Mouse (Mus musculus) midbrain, embryonic 12.5 days (tissue): ENCODE measurements at regions not wholly inside any gene's neighbourhood (a gene's known extent, or its start where the extent isn't known, plus 50 kb on each side); places are given as distances from the start of the nearest gene placed in this dataset.

Experiments used
- ATAC-seq: fragments of 200-750 bp; cut with Nextera tagmentation; 2 replicates; pipeline ENCODE4 v1.8.0; 2017; ENCODE audit warnings: low read depth, moderate TSS enrichment, moderate library complexity; ENCODE audit not compliant: low FRiP score
- H3K27ac ChIP-seq: fragments of 300-500 bp; sonication (generic); replicated peaks from 2 replicates; pipeline ENCODE4 v1.5.1; 2016; ENCODE audit warnings: mild to moderate bottlenecking
- H3K27me3 ChIP-seq: fragments of 300-500 bp; sonication (generic); 2 replicates; pipeline ENCODE4 v1.6.1; 2016; ENCODE audit warnings: mild to moderate bottlenecking
- H3K36me3 ChIP-seq: fragments of 300-500 bp; sonication (generic); 2 replicates; pipeline ENCODE4 v1.6.1; 2016
- H3K4me1 ChIP-seq: fragments of 300-500 bp; sonication (generic); 2 replicates; pipeline ENCODE4 v1.6.1; 2016
- H3K4me2 ChIP-seq: fragments of 300-500 bp; sonication (generic); replicated peaks from 2 replicates; pipeline ENCODE4 v1.6.1; 2016; ENCODE audit warnings: mild to moderate bottlenecking, moderate library complexity
- H3K4me3 ChIP-seq: fragments of 300-500 bp; sonication (generic); 2 replicates; pipeline ENCODE4 v1.5.1; 2016; ENCODE audit warnings: mild to moderate bottlenecking
- H3K9ac ChIP-seq: fragments of 300-500 bp; sonication (generic); replicated peaks from 2 replicates; pipeline ENCODE4 v1.6.1; 2016; ENCODE audit warnings: mild to moderate bottlenecking, moderate library complexity
- H3K9me3 ChIP-seq: fragments of 300-500 bp; sonication (generic); 2 replicates; pipeline ENCODE4 v1.6.1; 2016; ENCODE audit warnings: mild to moderate bottlenecking
- WGBS: fragments of 180-500 bp; shearing (Covaris S2); methylation state at CpG from one replicate; pipeline ENCODE4 v1.1.7; 2016; 5-methylcytosine and 5-hydroxymethylcytosine counted together

DNA sequence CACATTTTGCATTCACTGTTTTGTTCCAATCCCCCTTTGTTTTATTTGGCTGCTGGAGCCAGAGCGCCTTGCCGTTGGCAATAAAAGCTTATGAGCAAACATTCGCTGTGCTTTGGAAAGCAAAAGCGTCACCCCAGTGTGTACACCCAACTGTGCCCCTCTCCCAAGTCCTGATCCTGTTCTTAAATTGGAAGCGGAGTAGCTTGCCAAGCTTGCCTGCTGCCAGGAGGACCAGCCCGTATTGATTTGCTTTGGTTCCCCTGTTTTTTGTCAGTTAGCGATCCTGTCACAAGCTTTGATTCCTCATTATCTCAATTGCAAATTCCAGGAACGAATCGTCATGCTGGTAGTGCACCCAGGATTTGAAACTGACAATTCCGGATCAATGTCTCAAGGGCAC lies 917.5 kb downstream of the Olfm4 start:
- Histone ChIP-seq H3K4me2 (peak overlapping the region; percentile 36), H3K36me3 (no peaks in the 10 kb centered on the region), H3K4me1 (peaks cover 3% of the 10 kb centered on the region; the same call in 1 of the 2 replicates), H3K4me3 (peak overlapping the region; percentile 19), H3K27ac (peak overlapping the region; percentile 60), H3K9me3 (no peaks in the 10 kb centered on the region), H3K9ac (no peak overlapping the region), H3K27me3 (no peaks in the 10 kb centered on the region)
- WGBS, result 42% methylated on average over 10 of the region's 10 CpGs
- ATAC-seq, result peak; percentile 66

DNA sequence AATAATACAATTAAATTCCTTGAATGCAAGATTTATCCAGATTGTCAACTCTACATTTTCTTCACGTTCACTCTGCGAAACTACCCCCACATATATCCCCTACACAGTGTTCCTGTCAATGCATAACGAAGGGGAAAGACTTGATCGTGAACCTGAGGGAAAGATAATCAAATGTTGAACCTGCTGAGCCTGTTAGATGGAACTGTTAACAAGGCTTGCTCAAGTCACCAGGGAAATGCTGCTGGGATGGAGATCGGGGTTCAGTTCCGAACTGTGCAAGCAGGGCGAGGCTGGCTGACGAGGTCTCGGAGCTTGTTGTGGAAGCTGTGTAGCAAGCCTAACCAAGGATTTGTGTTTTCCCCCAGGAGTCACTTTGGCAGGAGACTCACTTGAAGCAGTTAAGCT lies 917.9 kb downstream of the Olfm4 start:
- no peaks in the 10 kb centered on the region for H3K36me3 ChIP-seq
- H3K4me2 ChIP-seq, result peak overlapping the region; percentile 36
- no peaks in the 10 kb centered on the region for H3K9me3 ChIP-seq
- H3K4me3 ChIP-seq, result peak overlapping the region; percentile 19
- ATAC-seq, result peak; percentile 38; the same call in 1 of the 2 replicates
- H3K27me3 ChIP-seq, result no peaks in the 10 kb centered on the region
- peak overlapping the region; percentile 60; the same call in 1 of the 2 replicates for H3K27ac ChIP-seq
- WGBS, result 63% methylated on average over 9 of the region's 9 CpGs
- H3K9ac ChIP-seq, result no peak overlapping the region
- peaks cover 3% of the 10 kb centered on the region; the same call in 1 of the 2 replicates for H3K4me1 ChIP-seq

DNA sequence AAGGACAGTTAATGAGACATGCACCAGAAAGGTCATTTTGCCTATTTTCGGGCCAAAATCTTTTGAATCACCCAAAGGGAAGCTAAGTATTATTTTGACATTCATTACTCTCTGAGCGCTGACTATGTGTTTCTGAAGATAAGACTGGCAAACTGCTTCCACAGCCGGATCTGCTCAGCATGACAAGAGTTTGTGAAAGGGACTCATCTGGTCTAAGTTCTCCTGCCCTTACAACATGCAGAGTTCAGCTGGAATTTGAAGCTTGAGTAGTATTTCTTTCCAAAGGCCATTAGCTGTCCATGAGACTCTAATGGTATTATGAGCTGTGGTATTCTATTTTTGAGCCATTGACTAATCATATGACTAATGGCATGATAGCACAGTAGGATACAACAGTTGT lies 932.1 kb downstream of the Olfm4 start:
- Histone ChIP-seq H3K27me3 (no peaks in the 10 kb centered on the region), H3K9ac (no peak overlapping the region), H3K9me3 (no peaks in the 10 kb centered on the region), H3K4me3 (no peak overlapping the region), H3K4me2 (no peak overlapping the region), H3K27ac (no peak overlapping the region), H3K4me1 (no peaks in the 10 kb centered on the region), H3K36me3 (no peaks in the 10 kb centered on the region)
- ATAC-seq, result no peak
- 80% methylated on average over 3 of the region's 3 CpGs for WGBS

DNA sequence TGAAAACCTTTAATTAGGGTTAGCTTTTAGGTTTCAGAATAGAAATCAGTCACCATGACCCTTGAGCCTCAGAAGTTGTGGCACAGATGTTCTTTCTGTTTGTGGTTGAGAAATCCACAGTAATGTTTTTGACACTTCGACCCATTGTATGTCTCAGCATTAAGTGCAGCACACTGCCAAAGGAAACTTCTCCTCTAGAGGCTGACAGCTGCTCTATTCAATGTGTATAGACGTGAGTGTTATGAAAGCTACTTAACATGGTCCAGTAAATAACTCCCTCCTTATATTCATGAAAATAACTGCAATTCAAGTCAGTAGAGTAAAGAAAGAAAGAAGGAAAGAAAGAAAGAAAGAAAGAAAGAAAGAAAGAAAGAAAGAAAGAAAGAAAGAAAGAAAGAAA lies 939.9 kb downstream of the Olfm4 start:
- Histone ChIP-seq H3K4me3 (no peak overlapping the region), H3K9ac (no peak overlapping the region), H3K4me2 (no peak overlapping the region), H3K4me1 (no peaks in the 10 kb centered on the region), H3K27me3 (no peaks in the 10 kb centered on the region), H3K36me3 (no peaks in the 10 kb centered on the region), H3K9me3 (no peaks in the 10 kb centered on the region), H3K27ac (no peak overlapping the region)
- 47% methylated on average over 2 of the region's 2 CpGs for WGBS
- ATAC-seq, result no peak

DNA sequence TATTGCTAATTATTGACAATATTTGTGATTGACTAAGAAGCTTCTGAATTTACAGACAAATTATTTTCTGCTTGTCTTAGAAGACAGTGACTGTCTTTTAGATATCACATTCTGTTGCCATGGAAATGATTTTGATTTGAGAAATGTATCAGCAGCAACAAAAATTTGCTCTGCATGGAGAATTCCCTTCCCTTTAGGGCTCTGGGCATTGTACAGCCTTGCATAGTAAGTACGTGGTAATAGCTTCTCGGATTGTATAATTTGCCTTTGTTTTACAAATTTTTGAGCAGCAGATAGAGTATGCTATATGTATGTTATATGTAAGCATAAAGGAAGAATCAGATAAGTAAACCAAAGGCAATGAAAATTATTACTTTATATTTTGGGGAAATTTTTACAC lies 976.1 kb downstream of the Olfm4 start:
- H3K9ac ChIP-seq, result no peak overlapping the region
- no peak overlapping the region for H3K27ac ChIP-seq
- H3K4me2 ChIP-seq, result no peak overlapping the region
- no peaks in the 10 kb centered on the region for H3K27me3 ChIP-seq
- no peaks in the 10 kb centered on the region for H3K36me3 ChIP-seq
- H3K9me3 ChIP-seq, result no peaks in the 10 kb centered on the region
- ATAC-seq, result no peak
- WGBS, result 91% methylated on average over 2 of the region's 2 CpGs
- H3K4me3 ChIP-seq, result no peak overlapping the region
- H3K4me1 ChIP-seq, result no peaks in the 10 kb centered on the region

DNA sequence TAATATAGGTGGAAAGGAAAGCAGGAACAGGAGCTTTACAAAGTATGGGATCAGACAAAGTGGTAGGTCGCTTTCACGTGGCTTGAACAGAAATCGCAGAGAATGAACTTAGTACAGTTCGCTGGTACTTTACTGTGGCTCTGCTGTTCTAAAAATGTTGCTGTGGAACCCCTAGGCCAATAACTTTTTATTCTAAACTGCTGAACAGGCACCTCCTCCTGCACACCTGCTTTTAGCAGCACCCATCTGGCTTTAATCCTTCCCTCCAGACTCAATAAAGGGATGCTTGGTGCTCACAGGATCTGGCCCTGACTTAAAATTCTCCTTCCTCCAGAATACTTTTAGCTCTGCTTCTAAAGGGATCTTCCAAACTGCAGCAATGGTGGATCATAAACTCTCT lies 991.9 kb downstream of the Olfm4 start:
- WGBS, result 84% methylated on average over 4 of the region's 4 CpGs
- no peak overlapping the region for H3K9ac ChIP-seq
- H3K4me2 ChIP-seq, result no peak overlapping the region
- H3K27ac ChIP-seq, result no peak overlapping the region
- no peak overlapping the region for H3K4me3 ChIP-seq
- no peaks in the 10 kb centered on the region for H3K4me1 ChIP-seq
- H3K27me3 ChIP-seq, result no peaks in the 10 kb centered on the region
- H3K36me3 ChIP-seq, result no peaks in the 10 kb centered on the region
- H3K9me3 ChIP-seq, result no peaks in the 10 kb centered on the region
- ATAC-seq, result no peak

DNA sequence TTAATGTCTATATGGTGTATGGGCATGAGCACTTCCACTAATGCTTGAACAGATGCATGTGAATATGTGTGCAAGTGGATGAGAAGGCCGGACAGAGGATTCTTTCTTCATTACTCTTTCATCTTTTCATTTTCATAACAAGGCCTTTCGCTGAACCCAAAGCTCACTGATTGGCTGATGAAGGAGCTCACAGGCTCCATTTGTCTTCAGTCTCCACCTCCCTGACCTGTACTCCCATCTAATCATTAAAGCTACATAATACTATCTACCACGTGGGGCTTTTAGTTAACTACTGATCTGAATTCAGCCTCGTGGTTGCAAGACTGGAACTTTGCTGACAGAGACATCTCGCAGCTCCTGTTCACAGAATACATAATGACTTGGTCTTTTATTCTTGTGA lies 992.8 kb downstream of the Olfm4 start:
- Histone ChIP-seq H3K27ac (no peak overlapping the region), H3K27me3 (no peaks in the 10 kb centered on the region), H3K4me3 (no peak overlapping the region), H3K4me2 (no peak overlapping the region), H3K9me3 (no peaks in the 10 kb centered on the region), H3K36me3 (no peaks in the 10 kb centered on the region), H3K9ac (no peak overlapping the region), H3K4me1 (no peaks in the 10 kb centered on the region)
- ATAC-seq, result peak; percentile 30; the same call in 1 of the 2 replicates
- WGBS, result 44% methylated on average over 5 of the region's 5 CpGs

DNA sequence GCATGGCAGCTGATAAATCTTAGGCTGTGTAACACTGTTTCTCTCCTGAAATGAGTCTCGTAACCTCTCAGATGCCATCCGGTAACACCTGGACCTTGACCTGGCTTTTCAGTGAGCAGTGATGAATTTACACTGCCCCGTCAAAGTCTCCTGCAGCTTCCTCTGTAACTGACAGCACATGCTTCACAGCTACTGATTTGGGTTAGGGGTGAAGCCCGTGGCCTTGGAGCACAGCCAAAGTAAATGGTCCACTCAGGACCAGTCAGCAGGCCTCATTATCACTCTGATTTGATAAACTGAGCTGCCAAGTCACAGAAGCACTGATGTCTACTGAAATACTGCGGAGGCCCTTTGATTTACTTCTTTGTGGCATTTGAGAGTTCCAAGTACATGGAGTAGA lies 995.6 kb downstream of the Olfm4 start:
- ATAC-seq, result no peak
- no peaks in the 10 kb centered on the region for H3K9me3 ChIP-seq
- no peaks in the 10 kb centered on the region for H3K36me3 ChIP-seq
- no peaks in the 10 kb centered on the region for H3K27me3 ChIP-seq
- WGBS, result 81% methylated on average over 5 of the region's 5 CpGs
- no peak overlapping the region for H3K9ac ChIP-seq
- no peak overlapping the region for H3K27ac ChIP-seq
- no peak overlapping the region for H3K4me3 ChIP-seq
- H3K4me1 ChIP-seq, result no peaks in the 10 kb centered on the region
- H3K4me2 ChIP-seq, result no peak overlapping the region

DNA sequence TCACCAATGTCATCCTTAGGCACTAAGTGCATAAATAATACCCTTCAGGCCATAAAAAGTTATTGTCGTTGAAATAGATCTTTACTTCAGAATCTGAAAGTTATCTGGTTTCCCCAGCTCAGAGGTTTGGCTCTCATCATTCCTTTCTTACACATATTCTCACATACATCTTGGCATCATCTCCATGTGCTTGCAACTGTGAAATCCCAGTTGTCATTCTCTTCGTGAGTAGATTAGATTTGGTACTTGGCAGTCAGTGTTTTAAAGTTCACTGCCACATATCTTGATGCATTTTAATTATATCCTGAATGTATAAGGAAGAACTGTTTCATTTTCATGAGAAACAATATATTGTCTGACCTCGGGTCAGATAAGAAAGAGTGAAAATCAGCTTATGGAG lies 1006.3 kb downstream of the Olfm4 start:
- Histone ChIP-seq H3K36me3 (no peaks in the 10 kb centered on the region), H3K4me3 (no peak overlapping the region), H3K27me3 (no peaks in the 10 kb centered on the region), H3K27ac (no peak overlapping the region), H3K9me3 (no peaks in the 10 kb centered on the region), H3K4me1 (peaks cover 5% of the 10 kb centered on the region), H3K4me2 (no peak overlapping the region), H3K9ac (no peak overlapping the region)
- no peak for ATAC-seq
- 41% methylated on average over 3 of the region's 3 CpGs for WGBS

DNA sequence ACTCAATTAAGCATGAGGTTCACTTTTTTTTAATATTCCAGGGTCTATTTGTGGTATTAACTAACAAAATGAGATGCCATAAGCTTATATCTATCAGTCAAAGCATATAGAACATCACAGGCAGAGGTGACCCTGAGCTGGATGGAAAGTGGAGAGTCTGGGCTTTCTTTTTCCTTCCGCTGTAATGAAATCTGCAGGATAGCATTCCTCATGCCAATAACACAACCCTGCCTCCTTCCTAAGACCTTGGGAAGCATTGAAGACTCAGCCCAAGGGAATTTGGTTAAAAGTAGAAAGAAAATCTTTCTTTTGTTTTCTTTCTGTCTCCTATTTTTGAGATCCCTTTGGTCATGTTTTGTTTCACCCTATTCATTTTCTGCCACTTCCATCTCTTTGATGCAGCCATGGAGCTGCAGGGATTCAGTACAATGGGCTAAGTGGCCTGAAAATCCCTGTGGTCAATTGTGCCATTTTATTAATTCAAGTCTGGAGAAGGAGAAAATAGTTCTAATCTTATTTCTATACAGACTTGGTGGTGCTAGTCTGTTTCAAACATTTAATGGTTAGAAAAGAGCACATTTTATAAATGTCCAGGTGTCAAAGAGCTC lies 1006.9 kb downstream of the Olfm4 start:
- no peaks in the 10 kb centered on the region for H3K27me3 ChIP-seq
- no peak overlapping the region for H3K4me3 ChIP-seq
- 8% methylated on average over 1 of the region's 1 CpGs for WGBS
- H3K9me3 ChIP-seq, result no peaks in the 10 kb centered on the region
- H3K9ac ChIP-seq, result no peak overlapping the region
- no peak overlapping the region for H3K27ac ChIP-seq
- H3K4me1 ChIP-seq, result peaks cover 5% of the 10 kb centered on the region
- peak; percentile 56; the same call in 1 of the 2 replicates for ATAC-seq
- no peaks in the 10 kb centered on the region for H3K36me3 ChIP-seq
- H3K4me2 ChIP-seq, result no peak overlapping the region

DNA sequence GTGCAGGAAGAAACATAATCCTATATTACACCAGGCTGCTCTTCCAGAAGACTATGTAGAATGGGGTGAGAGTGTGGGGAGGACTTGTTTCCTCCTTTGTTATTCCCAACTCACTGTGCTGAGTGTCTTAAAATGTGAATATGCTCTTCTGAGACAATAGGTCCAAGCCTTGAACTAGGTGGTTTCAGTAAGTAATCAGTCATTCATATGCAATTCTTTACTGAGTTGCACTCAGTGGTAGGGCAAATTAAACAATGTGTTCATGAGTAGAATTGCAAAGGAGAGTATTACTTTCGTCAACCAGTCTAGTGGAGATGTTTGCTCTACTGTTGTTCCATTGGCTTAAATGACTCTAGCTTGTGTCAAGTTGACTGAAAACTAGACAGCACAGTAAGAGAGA lies 1015.1 kb downstream of the Olfm4 start:
- 78% methylated on average over 1 of the region's 1 CpGs for WGBS
- H3K4me1 ChIP-seq, result no peaks in the 10 kb centered on the region
- no peaks in the 10 kb centered on the region for H3K27me3 ChIP-seq
- H3K9ac ChIP-seq, result no peak overlapping the region
- H3K9me3 ChIP-seq, result no peaks in the 10 kb centered on the region
- no peak overlapping the region for H3K27ac ChIP-seq
- H3K36me3 ChIP-seq, result no peaks in the 10 kb centered on the region
- ATAC-seq, result no peak
- no peak overlapping the region for H3K4me3 ChIP-seq
- no peak overlapping the region for H3K4me2 ChIP-seq

DNA sequence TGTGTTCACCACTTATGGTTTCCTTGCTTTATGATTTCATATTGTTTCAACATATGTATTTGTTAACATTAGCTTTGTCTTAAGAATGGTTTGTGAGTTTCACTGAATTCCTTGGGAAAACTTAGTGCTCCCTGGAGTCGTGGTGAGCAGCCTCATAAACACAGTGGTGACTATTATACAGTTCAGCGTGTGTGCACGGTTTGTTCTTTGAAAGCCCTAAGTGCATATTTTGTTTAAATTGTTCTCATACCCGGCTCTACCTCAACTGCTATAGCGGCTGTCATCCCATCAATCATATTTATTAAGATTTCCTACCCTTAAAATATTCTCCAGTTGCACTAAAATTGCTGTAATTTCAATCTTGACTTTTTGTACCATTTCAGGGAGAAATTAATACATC lies 1029.3 kb downstream of the Olfm4 start:
- H3K27me3 ChIP-seq, result no peaks in the 10 kb centered on the region
- H3K9ac ChIP-seq, result no peak overlapping the region
- H3K27ac ChIP-seq, result no peak overlapping the region
- no peak overlapping the region for H3K4me3 ChIP-seq
- H3K4me2 ChIP-seq, result no peak overlapping the region
- H3K4me1 ChIP-seq, result no peaks in the 10 kb centered on the region
- H3K36me3 ChIP-seq, result no peaks in the 10 kb centered on the region
- no peaks in the 10 kb centered on the region for H3K9me3 ChIP-seq
- ATAC-seq, result no peak
- WGBS, result 75% methylated on average over 5 of the region's 5 CpGs

DNA sequence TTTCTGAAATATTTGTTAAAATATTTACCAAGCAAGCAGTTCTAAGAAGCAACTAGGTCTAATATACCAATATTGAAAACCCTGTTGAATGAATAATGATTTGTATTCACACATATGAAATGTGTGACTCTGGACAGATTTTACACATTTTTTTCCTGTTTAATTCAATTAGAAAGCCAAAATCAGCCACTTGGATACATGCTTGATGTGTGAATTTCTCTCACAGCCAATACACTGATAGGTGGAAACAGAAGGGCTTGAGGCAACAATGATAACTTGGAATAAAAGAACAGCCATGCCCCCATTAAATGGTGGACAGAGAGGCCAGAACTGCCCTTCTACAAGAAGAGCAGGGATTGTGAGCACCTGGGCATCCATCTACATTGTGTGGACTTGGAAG lies 1047.6 kb downstream of the Olfm4 start:
- no peaks in the 10 kb centered on the region for H3K36me3 ChIP-seq
- no peak overlapping the region for H3K9ac ChIP-seq
- no peak overlapping the region for H3K27ac ChIP-seq
- no peaks in the 10 kb centered on the region for H3K27me3 ChIP-seq
- H3K4me1 ChIP-seq, result no peaks in the 10 kb centered on the region
- no peak for ATAC-seq
- H3K4me2 ChIP-seq, result no peak overlapping the region
- H3K4me3 ChIP-seq, result no peak overlapping the region
- H3K9me3 ChIP-seq, result no peaks in the 10 kb centered on the region
